Mouse (Mus musculus) liver (tissue): ENCODE data around the gene Hnrnpf.
"Not testable (repeated sequence)": the region's sequence is repeated elsewhere in the genome, so short reads cannot be mapped to it uniquely, and the experiment has no call there.

ENCODE experiments used
- DNase-seq: peaks from one replicate; pipeline ENCODE4 v3.0.0-alpha.2; 2020; ENCODE audit warnings: mixed read lengths

The Hnrnpf gene

GRCm38 (mm10) chr6:117900126-117901080 is at the start of gene Hnrnpf:
TSS of gene Hnrnpf (plus strand) at chr6:117900324.
- DNase-seq = peak; percentile 64

GRCm38 (mm10) chr6:117851747-117852146 is 48.4 kb upstream of the Hnrnpf start:
- DNase-seq = no peak

GRCm38 (mm10) chr6:117857990-117858389 is 42.1 kb upstream of the Hnrnpf start:
- DNase-seq = no peak

- DNase-seq = peak; percentile 69
Measured at GRCm38 (mm10) chr6:117861848-117862247, 38.3 kb upstream of the Hnrnpf start, which contains the start of gene Zfp239. TSS of gene Zfp239 (plus strand) at chr6:117862100.

- DNase-seq = peak; percentile 53
Measured at GRCm38 (mm10) chr6:117862465-117862864, 37.7 kb upstream of the Hnrnpf start.

- peak; percentile 77 for DNase-seq
Measured at GRCm38 (mm10) chr6:117862899-117863620, 37.1 kb upstream of the Hnrnpf start.

GRCm38 (mm10) chr6:117863751-117864150 is 36.4 kb upstream of the Hnrnpf start:
- DNase-seq = no peak

- DNase-seq = no peak
Measured at GRCm38 (mm10) chr6:117868187-117868586, 31.9 kb upstream of the Hnrnpf start.

- DNase-seq = no peak
Measured at GRCm38 (mm10) chr6:117871034-117871433, 29.1 kb upstream of the Hnrnpf start.

GRCm38 (mm10) chr6:117873450-117873849 is 26.7 kb upstream of the Hnrnpf start:
- DNase-seq = not testable (repeated sequence)

- DNase-seq = no peak
Measured at GRCm38 (mm10) chr6:117874621-117875281, 25.4 kb upstream of the Hnrnpf start.

- peak; percentile 90 for DNase-seq
Measured at GRCm38 (mm10) chr6:117878700-117879407, 21.3 kb upstream of the Hnrnpf start.

- peak; percentile 99 for DNase-seq
Measured at GRCm38 (mm10) chr6:117879408-117880115, 20.6 kb upstream of the Hnrnpf start.

- DNase-seq = no peak
Measured at GRCm38 (mm10) chr6:117880394-117880838, 19.7 kb upstream of the Hnrnpf start.

GRCm38 (mm10) chr6:117881229-117881628 is 18.9 kb upstream of the Hnrnpf start:
- DNase-seq = no peak

GRCm38 (mm10) chr6:117881997-117882396 is 18.1 kb upstream of the Hnrnpf start:
- DNase-seq = peak; percentile 39

GRCm38 (mm10) chr6:117885943-117886342 is 14.2 kb upstream of the Hnrnpf start:
- DNase-seq = no peak

GRCm38 (mm10) chr6:117888032-117888431 is 12.1 kb upstream of the Hnrnpf start:
- DNase-seq = peak; percentile 39

GRCm38 (mm10) chr6:117888642-117889096 is 11.5 kb upstream of the Hnrnpf start:
- peak; percentile 87 for DNase-seq

GRCm38 (mm10) chr6:117890257-117890656 is 9.9 kb upstream of the Hnrnpf start:
- DNase-seq = no peak

GRCm38 (mm10) chr6:117891369-117892160 is 8.6 kb upstream of the Hnrnpf start:
- no peak for DNase-seq
